8 mouse cellular contexts compared by ENCODE assay signal in genomic region chr17:17624957-17625586, GRCm38 (mm10). TPM values are rescaled to one million over a fixed set of nuclear protein-coding genes. Genes with fewer than 3 reads are reported as not detected.
DNase-seq lines count a peak whose midpoint lies in the region; ATAC-seq and TF ChIP-seq lines count a peak whose summit lies in the region.

Gene Lnpep (minus strand): TSS chr17:17625050.

- CTCF ChIA-PET in Patski (lab: Charles Lee), result interaction anchor here (1.1 to 2.4 kb wide), 4 partner anchors 12 to 233 kb away, joined by 3 to 8 read pairs (median 4); no protein-coding TSS in a partner anchor

- POLR2A ChIA-PET in Patski (lab: Charles Lee), result interaction anchor here (1.6 kb wide), 1 partner anchor 22 kb away, joined by 5 read pairs; no protein-coding TSS in a partner anchor

- H3K36me3 ChIP-seq in hindbrain, embryonic 13.5 days, result no peaks in the 10 kb centered on the region

- peaks cover 17% of the 10 kb centered on the region for H3K4me1 ChIP-seq in hindbrain, embryonic 13.5 days (replicated peaks)

- no peak for TF ChIP-seq CTCF in Patski (IDR thresholded peaks at IDR 0.05)

- no peaks in the 10 kb centered on the region for H3K27me3 ChIP-seq in Patski
- H3K27me3 ChIP-seq in hindbrain, embryonic 13.5 days, result no peaks in the 10 kb centered on the region

- H3K4me3 ChIP-seq in hindbrain, embryonic 13.5 days, result peak within 1 kb of the TSS; percentile 91

- peak within 1 kb of the TSS; percentile 100 for H3K27ac ChIP-seq in hindbrain, embryonic 13.5 days

- peak; percentile 64 for DNase-seq in Patski (ENCODE audit: low read depth, low spot score)
- peak; percentile 99 for DNase-seq in cerebellum, postnatal 14 days
- DNase-seq in frontal cortex, postnatal 14 days (ENCODE audit: low spot score in 2 of 2), result peak; percentile 87 to 92
- DNase-seq in layer of hippocampus, postnatal 25 days (ENCODE audit: extremely low spot score in 1 of 2, low spot score in 1 of 2), result peak; percentile 78 to 95
- DNase-seq in lung, postnatal 25 days (ENCODE audit: low spot score), result peak; percentile 95
- DNase-seq in retina, embryonic 14.5 days (ENCODE audit: low spot score), result peak; percentile 94
- DNase-seq in urinary bladder, adult 18-20 months (ENCODE audit: low spot score in 2 of 2), result peak; percentile 88 to 92

- peak within 1 kb of the TSS; percentile 76 for H3K4me2 ChIP-seq in hindbrain, embryonic 13.5 days

- in situ Hi-C loops in Patski (cut with MboI; ENCODE audit: low pct_unique_long_range_greater_than_20kb), result loop anchor here (10.0 to 25.0 kb wide), 2 partner anchors 210 to 1813 kb away; no protein-coding TSS in a partner anchor

- peak; percentile 87 for ATAC-seq in Patski
- peak; percentile 95 for ATAC-seq in hindbrain, embryonic 13.5 days (ENCODE audit: low FRiP score)

- 0% methylated on average over 44 of the region's 44 CpGs for WGBS in hindbrain, embryonic 13.5 days

- H3K9me3 ChIP-seq in hindbrain, embryonic 13.5 days, result no peaks in the 10 kb centered on the region

- peak within 1 kb of the TSS; percentile 93 for H3K9ac ChIP-seq in hindbrain, embryonic 13.5 days

RNA-seq across cellular contexts. Expression of gene Lnpep, which starts in this region (rescaled TPM):
- 34.8 TPM for polyA plus RNA-seq in Patski (2021)
- 8.4 and 8.6 TPM in 2 replicates for polyA plus RNA-seq in hindbrain, embryonic 13.5 days (2015; fragmentation: Nextera tagmentation; extraction: Ambion mirVana)
- total RNA-seq in layer of hippocampus, postnatal 25 days (2021), result 100 to 1,000 TPM in 1 of 2 experiments, 10 to 100 TPM in 1; 89.5 to 101 TPM

Comparison
In these comparisons a context has a peak if more than half of its experiments do, and no peak if none do; other contexts are left out.
1. Peak in every context shown above with its lines: DNase-seq, ATAC-seq, H3K4me3 ChIP-seq and H3K27ac ChIP-seq.